Mouse (Mus musculus) megakaryocyte progenitor cell, adult 5-6 weeks (primary cell): ENCODE results near the gene Skor1. TPM values are rescaled to one million over a fixed set of nuclear protein-coding genes. Genes with fewer than 3 reads are reported as not detected.

Experiments used
- ATAC-seq: replicated peaks from 2 replicates; pipeline ENCODE4 v1.8.0; 2016; ENCODE audit warnings: mild to moderate bottlenecking, moderate TSS enrichment, inconsistent platforms; ENCODE audit not compliant: poor library complexity
- total RNA-seq, 2 experiments: library from RNA; stranded (forward) in 1 of 2; stranded (reverse) in 1 of 2; fragments of 157-497, 149-512 nt in 1 of 2; fragments of 200-1000 nt in 1 of 2; gene quantifications; 2 replicates each; pipeline versions ENCODE4 v1.2.3 to v1.2.4; 2015 to 2017

Skor1 gene
- total RNA-seq, 2 experiments from 2014 or later = 0.07 TPM; not detected in 1

- ATAC-seq = no peak
Measured at GRCm38 (mm10) chr9:63150086-63150800, 1.5 kb upstream of the Skor1 start.

- no peak for ATAC-seq
Measured at GRCm38 (mm10) chr9:63149372-63149766, 608 bp upstream of the Skor1 start.

GRCm38 (mm10) chr9:63147786-63148409 lies 863 bp downstream of the Skor1 start:
- ATAC-seq = no peak

GRCm38 (mm10) chr9:63147296-63147695 lies 1.5 kb downstream of the Skor1 start:
- no peak for ATAC-seq

GRCm38 (mm10) chr9:63146856-63147274 lies 1.9 kb downstream of the Skor1 start:
- no peak for ATAC-seq

GRCm38 (mm10) chr9:63146126-63146855 lies 2.5 kb downstream of the Skor1 start:
- no peak for ATAC-seq

GRCm38 (mm10) chr9:63145249-63146125 lies 3.3 kb downstream of the Skor1 start:
- ATAC-seq = no peak

GRCm38 (mm10) chr9:63144502-63145248 lies 4.1 kb downstream of the Skor1 start:
- ATAC-seq = no peak

GRCm38 (mm10) chr9:63143641-63144501 lies 4.9 kb downstream of the Skor1 start:
- no peak for ATAC-seq

GRCm38 (mm10) chr9:63143227-63143626 lies 5.5 kb downstream of the Skor1 start:
- ATAC-seq = no peak

GRCm38 (mm10) chr9:63142335-63143036 lies 6.3 kb downstream of the Skor1 start:
- no peak for ATAC-seq

- ATAC-seq = no peak
Measured at GRCm38 (mm10) chr9:63141641-63142334, 7.0 kb downstream of the Skor1 start.

GRCm38 (mm10) chr9:63140211-63140610 lies 8.6 kb downstream of the Skor1 start:
- no peak for ATAC-seq

GRCm38 (mm10) chr9:63139661-63140060 lies 9.1 kb downstream of the Skor1 start:
- ATAC-seq = no peak

GRCm38 (mm10) chr9:63138481-63138967 lies 10.2 kb downstream of the Skor1 start:
- ATAC-seq = no peak

GRCm38 (mm10) chr9:63137615-63137915 lies 11.2 kb downstream of the Skor1 start:
- ATAC-seq = no peak

- no peak for ATAC-seq
Measured at GRCm38 (mm10) chr9:63136756-63137614, 11.8 kb downstream of the Skor1 start.
